Mouse (Mus musculus): ENCODE data around the gene Kif28. TPM values are rescaled to one million over a fixed set of nuclear protein-coding genes. Genes with fewer than 3 reads are reported as not detected.

Kif28 gene
- not detected in 2 replicates for polyA plus RNA-seq (2015; fragmentation: Nextera tagmentation; extraction: Ambion mirVana)

DNA sequence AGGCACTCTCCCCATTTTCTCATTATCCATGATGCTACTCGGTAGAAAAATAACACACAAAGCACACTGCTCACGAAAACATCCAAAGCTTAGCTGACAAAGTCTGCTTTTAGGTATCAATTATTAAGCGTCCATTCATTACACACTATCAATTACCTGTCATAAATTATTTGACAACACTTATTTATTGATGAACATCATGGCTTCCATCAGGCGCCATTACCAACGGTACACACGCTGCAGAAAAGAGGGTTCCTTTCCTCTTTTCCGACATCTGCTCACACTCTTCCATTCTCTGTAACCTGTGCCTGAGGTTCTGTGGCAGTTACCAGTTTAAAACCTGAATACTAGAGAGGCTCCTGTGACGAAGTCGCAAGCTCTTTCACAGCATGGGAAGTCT lies at the start of gene Kif28:
Gene Kif28 (minus strand): TSS at position 101 of the 400 bp plus-strand sequence.
- Histone ChIP-seq H3K36me3 (ENCODE audit: control insufficient read depth, insufficient read depth) (peaks cover 33% of the 10 kb centered on the region), H3K4me2 (replicated peaks; ENCODE audit: low read depth) (no peak within 1 kb of the TSS), H3K9me3 (ENCODE audit: control insufficient read depth) (no peaks in the 10 kb centered on the region), H3K27ac (ENCODE audit: low read depth, low read length) (no peak within 1 kb of the TSS), H3K4me1 (replicated peaks; ENCODE audit: control insufficient read depth, insufficient read depth, low read length) (no peaks in the 10 kb centered on the region), H3K27me3 (replicated peaks; ENCODE audit: control insufficient read depth, insufficient read depth, low read length) (no peaks in the 10 kb centered on the region), H3K9ac (ENCODE audit: low read depth, low read length) (no peak within 1 kb of the TSS), H3K4me3 (ENCODE audit: low read depth, low read length) (no peak within 1 kb of the TSS)
- no peak for TF ChIP-seq CTCF (IDR thresholded peaks at IDR 0.05; ENCODE audit: low read depth)
- ATAC-seq: no peak
- 92% methylated on average over 9 of the region's 9 CpGs for WGBS

DNA sequence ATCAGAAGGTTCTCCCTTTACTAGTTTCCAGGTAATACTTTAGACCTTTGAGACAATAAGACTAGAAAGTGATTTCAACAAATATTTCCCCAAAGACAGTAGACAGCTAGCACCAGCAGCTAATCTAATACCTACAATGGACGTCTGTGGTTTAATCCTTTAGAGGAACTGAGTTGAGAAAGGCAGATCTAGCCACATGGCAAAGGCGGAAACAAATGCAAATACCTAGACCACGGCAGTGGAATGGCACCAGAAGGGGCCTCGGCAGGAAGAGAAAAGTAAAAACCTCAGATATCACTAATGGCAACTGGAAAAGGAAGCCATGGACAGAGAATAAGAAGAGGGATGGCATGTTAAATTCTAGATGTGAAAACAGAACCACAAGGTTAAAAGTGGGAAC lies 42.2 kb upstream of the Kif28 start:
- H3K4me3 ChIP-seq (ENCODE audit: low read depth, low read length): no peak overlapping the region
- peaks cover 47% of the 10 kb centered on the region for H3K36me3 ChIP-seq (ENCODE audit: control insufficient read depth, insufficient read depth)
- TF ChIP-seq CTCF (IDR thresholded peaks at IDR 0.05; ENCODE audit: low read depth): no peak
- H3K27me3 ChIP-seq (replicated peaks; ENCODE audit: control insufficient read depth, insufficient read depth, low read length): no peaks in the 10 kb centered on the region
- H3K4me2 ChIP-seq (replicated peaks; ENCODE audit: low read depth): no peak overlapping the region
- H3K9me3 ChIP-seq (ENCODE audit: control insufficient read depth): no peaks in the 10 kb centered on the region
- H3K9ac ChIP-seq (ENCODE audit: low read depth, low read length): no peak overlapping the region
- no peak for ATAC-seq
- no peak overlapping the region for H3K27ac ChIP-seq (ENCODE audit: low read depth, low read length)
- H3K4me1 ChIP-seq (replicated peaks; ENCODE audit: control insufficient read depth, insufficient read depth, low read length): 0 out of 2 replicates have a peak, but pooled peaks cover 3% of the 10 kb centered on the region
- 77% methylated on average over 4 of the region's 4 CpGs for WGBS

DNA sequence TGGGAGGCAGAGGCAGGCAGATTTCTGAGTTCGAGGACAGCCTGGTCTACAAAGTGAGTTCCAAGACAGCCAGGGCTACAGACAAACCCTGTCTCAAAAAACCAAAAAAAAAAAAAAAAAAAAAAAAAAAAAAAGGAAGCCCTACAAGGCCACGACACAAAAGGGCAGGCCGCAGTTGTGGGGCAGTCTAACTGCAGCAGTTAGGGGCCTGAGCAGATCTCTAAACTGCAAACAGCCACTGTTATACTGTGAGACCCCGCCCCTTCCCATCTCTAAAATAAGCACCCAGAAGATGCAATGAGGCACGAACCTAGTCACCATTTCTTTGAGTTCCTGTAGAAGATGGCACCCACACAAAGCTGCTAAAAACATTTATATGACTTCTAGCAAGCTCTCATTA lies 40.4 kb upstream of the Kif28 start:
- Histone ChIP-seq H3K9ac (ENCODE audit: low read depth, low read length) (no peak overlapping the region), H3K4me1 (replicated peaks; ENCODE audit: control insufficient read depth, insufficient read depth, low read length) (no peaks in the 10 kb centered on the region), H3K27me3 (replicated peaks; ENCODE audit: control insufficient read depth, insufficient read depth, low read length) (no peaks in the 10 kb centered on the region), H3K4me3 (ENCODE audit: low read depth, low read length) (no peak overlapping the region), H3K27ac (ENCODE audit: low read depth, low read length) (no peak overlapping the region), H3K36me3 (ENCODE audit: control insufficient read depth, insufficient read depth) (peaks cover 51% of the 10 kb centered on the region), H3K4me2 (replicated peaks; ENCODE audit: low read depth) (no peak overlapping the region), H3K9me3 (ENCODE audit: control insufficient read depth) (no peaks in the 10 kb centered on the region)
- 91% methylated on average over 5 of the region's 5 CpGs for WGBS
- no peak for TF ChIP-seq CTCF (IDR thresholded peaks at IDR 0.05; ENCODE audit: low read depth)
- ATAC-seq: no peak

DNA sequence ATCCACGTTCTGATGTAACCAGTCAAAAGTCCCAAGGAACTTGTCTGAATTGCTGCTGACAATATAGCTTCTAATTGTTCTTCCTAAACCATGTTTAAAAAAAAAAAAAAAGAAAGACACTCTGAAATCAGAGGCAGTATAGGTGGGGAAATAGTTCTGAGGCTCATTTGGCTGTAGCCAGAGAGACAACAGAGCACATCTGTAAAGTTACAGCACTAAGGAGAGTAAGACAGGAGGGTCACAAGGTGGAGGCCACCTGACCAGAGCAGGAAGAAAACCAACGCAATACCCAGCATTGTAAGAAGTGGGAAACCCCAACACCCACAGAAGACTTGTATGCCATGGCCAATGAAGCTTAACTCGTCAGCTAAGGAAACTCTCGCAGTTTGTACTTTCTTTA lies 39.0 kb upstream of the Kif28 start:
- H3K27me3 ChIP-seq (replicated peaks; ENCODE audit: control insufficient read depth, insufficient read depth, low read length): no peaks in the 10 kb centered on the region
- 86% methylated on average over 4 of the region's 4 CpGs for WGBS
- peaks cover 54% of the 10 kb centered on the region for H3K36me3 ChIP-seq (ENCODE audit: control insufficient read depth, insufficient read depth)
- no peak overlapping the region for H3K9ac ChIP-seq (ENCODE audit: low read depth, low read length)
- H3K4me2 ChIP-seq (replicated peaks; ENCODE audit: low read depth): no peak overlapping the region
- H3K4me1 ChIP-seq (replicated peaks; ENCODE audit: control insufficient read depth, insufficient read depth, low read length): no peaks in the 10 kb centered on the region
- no peak overlapping the region for H3K4me3 ChIP-seq (ENCODE audit: low read depth, low read length)
- H3K27ac ChIP-seq (ENCODE audit: low read depth, low read length): no peak overlapping the region
- no peak for TF ChIP-seq CTCF (IDR thresholded peaks at IDR 0.05; ENCODE audit: low read depth)
- no peak for ATAC-seq
- no peaks in the 10 kb centered on the region for H3K9me3 ChIP-seq (ENCODE audit: control insufficient read depth)

DNA sequence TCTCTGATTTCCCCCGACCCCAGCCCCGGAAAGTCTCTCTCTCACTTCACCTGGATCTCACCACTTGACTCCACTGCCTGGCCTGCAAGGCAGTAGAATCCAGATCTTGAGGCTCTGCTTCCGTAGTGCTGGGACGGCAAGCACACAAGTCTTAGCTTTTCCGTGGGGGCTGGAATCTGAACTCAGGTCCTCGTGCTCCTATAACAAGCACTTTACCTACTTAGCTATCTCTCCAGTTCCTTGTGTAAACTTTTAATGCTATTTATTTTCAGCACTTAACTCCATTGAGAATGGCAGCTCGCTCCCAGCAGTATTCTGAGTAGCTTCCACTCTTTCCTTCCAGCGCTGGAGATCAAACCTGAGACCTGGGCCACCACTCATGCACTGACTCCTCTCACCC lies 31.8 kb upstream of the Kif28 start:
- H3K36me3 ChIP-seq (ENCODE audit: control insufficient read depth, insufficient read depth): peaks cover 75% of the 10 kb centered on the region
- 91% methylated on average over 8 of the region's 8 CpGs for whole genome bisulfite sequencing

DNA sequence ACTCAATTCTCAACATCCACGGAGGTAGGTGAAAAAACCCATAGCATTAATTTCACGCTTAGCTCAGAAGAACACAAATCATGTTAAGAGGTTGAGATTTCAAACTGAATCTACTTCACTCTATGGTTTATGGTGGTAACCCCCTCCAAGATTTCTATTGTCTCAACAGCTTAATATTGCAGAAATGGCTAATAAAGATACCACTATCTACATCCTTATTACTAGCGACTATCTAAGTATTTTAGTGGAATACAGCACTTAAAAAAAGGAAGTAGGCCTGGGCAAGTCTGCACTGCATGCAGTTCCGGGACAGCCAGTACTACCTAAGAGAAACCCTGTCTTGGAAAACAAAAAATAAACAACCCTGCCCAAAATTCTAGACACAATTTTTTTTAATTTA lies 15.5 kb upstream of the Kif28 start:
- Histone ChIP-seq H3K4me3 (ENCODE audit: low read depth, low read length) (no peak overlapping the region), H3K9ac (ENCODE audit: low read depth, low read length) (no peak overlapping the region), H3K4me2 (replicated peaks; ENCODE audit: low read depth) (no peak overlapping the region), H3K9me3 (ENCODE audit: control insufficient read depth) (no peaks in the 10 kb centered on the region), H3K36me3 (ENCODE audit: control insufficient read depth, insufficient read depth) (peaks cover 70% of the 10 kb centered on the region), H3K27ac (ENCODE audit: low read depth, low read length) (no peak overlapping the region; the same call in 1 of the 2 replicates), H3K4me1 (replicated peaks; ENCODE audit: control insufficient read depth, insufficient read depth, low read length) (no peaks in the 10 kb centered on the region), H3K27me3 (replicated peaks; ENCODE audit: control insufficient read depth, insufficient read depth, low read length) (no peaks in the 10 kb centered on the region)
- no peak for TF ChIP-seq CTCF (IDR thresholded peaks at IDR 0.05; ENCODE audit: low read depth)
- 85% methylated on average over 4 of the region's 4 CpGs for WGBS
- ATAC-seq: no peak

More for the DNA sequence above, 31.8 kb upstream of the Kif28 start:
- H3K9ac ChIP-seq (ENCODE audit: low read depth, low read length): no peak overlapping the region
- H3K9me3 ChIP-seq (ENCODE audit: control insufficient read depth): no peaks in the 10 kb centered on the region
- H3K4me3 ChIP-seq (ENCODE audit: low read depth, low read length): no peak overlapping the region
- no peak for ATAC-seq
- H3K4me2 ChIP-seq (replicated peaks; ENCODE audit: low read depth): no peak overlapping the region
- no peaks in the 10 kb centered on the region for H3K27me3 ChIP-seq (replicated peaks; ENCODE audit: control insufficient read depth, insufficient read depth, low read length)
- no peaks in the 10 kb centered on the region for H3K4me1 ChIP-seq (replicated peaks; ENCODE audit: control insufficient read depth, insufficient read depth, low read length)
- no peak for TF ChIP-seq CTCF (IDR thresholded peaks at IDR 0.05; ENCODE audit: low read depth)
- H3K27ac ChIP-seq (ENCODE audit: low read depth, low read length): no peak overlapping the region

DNA sequence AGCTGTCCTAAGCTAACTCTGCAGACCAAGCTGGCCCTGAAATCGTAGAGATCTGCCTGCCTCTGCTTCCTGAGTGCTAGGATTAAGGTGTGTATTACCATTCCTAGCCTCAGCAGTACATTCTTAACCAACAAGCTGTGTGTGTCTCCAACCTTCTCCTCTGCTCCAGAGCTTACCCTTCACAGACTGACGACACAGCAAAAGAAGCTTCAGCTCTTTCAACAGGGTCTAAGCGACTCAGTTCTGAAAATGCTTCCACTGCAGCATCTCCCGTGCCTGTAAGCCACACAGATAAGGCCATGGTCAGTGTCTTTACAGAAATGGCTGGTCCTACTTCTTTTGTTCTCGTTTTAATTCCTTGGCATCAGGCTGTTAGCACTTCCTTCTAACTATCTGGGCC lies 15.0 kb upstream of the Kif28 start:
- 88% methylated on average over 5 of the region's 5 CpGs for WGBS
- ATAC-seq: no peak
- Histone ChIP-seq H3K36me3 (ENCODE audit: control insufficient read depth, insufficient read depth) (peaks cover 68% of the 10 kb centered on the region), H3K4me2 (replicated peaks; ENCODE audit: low read depth) (no peak overlapping the region), H3K4me3 (ENCODE audit: low read depth, low read length) (no peak overlapping the region), H3K27me3 (replicated peaks; ENCODE audit: control insufficient read depth, insufficient read depth, low read length) (no peaks in the 10 kb centered on the region), H3K9me3 (ENCODE audit: control insufficient read depth) (no peaks in the 10 kb centered on the region), H3K27ac (ENCODE audit: low read depth, low read length) (peak overlapping the region; percentile 28; the same call in 1 of the 2 replicates), H3K4me1 (replicated peaks; ENCODE audit: control insufficient read depth, insufficient read depth, low read length) (no peaks in the 10 kb centered on the region), H3K9ac (ENCODE audit: low read depth, low read length) (no peak overlapping the region)
- no peak for TF ChIP-seq CTCF (IDR thresholded peaks at IDR 0.05; ENCODE audit: low read depth)
